Mouse (Mus musculus) heart, postnatal 0 days (tissue): ENCODE results near the gene Serping1.

Experiments
- CTCF ChIP-seq: IDR thresholded peaks from 2 replicates; pipeline ENCODE4 v1.5.1; 2016; ENCODE audit warnings: antibody characterized with exemption, control low read depth, low read depth
- EP300 ChIP-seq: IDR thresholded peaks from 2 replicates; pipeline ENCODE4 v1.6.1; 2016; ENCODE audit warnings: antibody characterized with exemption, low read depth

DNA sequence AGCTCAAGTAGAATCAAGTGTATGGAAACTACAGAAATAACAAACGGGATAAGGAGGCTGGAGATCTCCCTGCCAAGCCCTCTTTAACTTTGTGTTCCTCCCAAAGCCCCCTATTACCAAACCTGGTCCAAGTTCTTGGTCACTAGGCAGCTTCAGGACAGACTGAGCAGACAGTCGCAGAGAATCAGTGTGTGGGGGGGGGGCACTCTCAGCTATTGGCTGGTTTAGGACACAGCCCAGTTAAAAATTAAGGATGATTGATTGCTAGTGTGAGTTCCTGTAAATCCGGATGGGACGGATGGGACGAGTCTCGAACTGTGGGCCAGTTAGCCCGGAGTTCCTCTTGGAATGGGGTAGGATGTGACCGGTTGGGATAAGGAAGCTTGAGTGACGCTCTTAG is at the start of gene Serping1:
- TF ChIP-seq CTCF: no peak
- no peak for TF ChIP-seq EP300
